Mouse (Mus musculus) lung, postnatal 10 days (tissue): Measurements from ENCODE around the gene Krtap28-10.
"Not testable (repeated sequence)": the region's sequence is repeated elsewhere in the genome, so short reads cannot be mapped to it uniquely, and the experiment has no call there.

ENCODE experiments used
- DNase-seq: peaks from one replicate; pipeline ENCODE4 v3.0.0; 2021

The Krtap28-10 gene

GRCm38 (mm10) chr1:83007471-83007870 is 34.8 kb downstream of the Krtap28-10 start:
- DNase-seq = no peak

GRCm38 (mm10) chr1:83006218-83007179 is 35.8 kb downstream of the Krtap28-10 start:
- DNase-seq = peak; percentile 6

GRCm38 (mm10) chr1:83000306-83000705 is 42.0 kb downstream of the Krtap28-10 start, which contains the start of gene Gm47959:
Gene Gm47959, plus strand, starts transcription at chr1:83000548.
- DNase-seq = not testable (repeated sequence)

GRCm38 (mm10) chr1:82993947-82994346 is 48.3 kb downstream of the Krtap28-10 start:
- no peak for DNase-seq

GRCm38 (mm10) chr1:82992093-82992492 is 50.2 kb downstream of the Krtap28-10 start:
- no peak for DNase-seq

DNA sequence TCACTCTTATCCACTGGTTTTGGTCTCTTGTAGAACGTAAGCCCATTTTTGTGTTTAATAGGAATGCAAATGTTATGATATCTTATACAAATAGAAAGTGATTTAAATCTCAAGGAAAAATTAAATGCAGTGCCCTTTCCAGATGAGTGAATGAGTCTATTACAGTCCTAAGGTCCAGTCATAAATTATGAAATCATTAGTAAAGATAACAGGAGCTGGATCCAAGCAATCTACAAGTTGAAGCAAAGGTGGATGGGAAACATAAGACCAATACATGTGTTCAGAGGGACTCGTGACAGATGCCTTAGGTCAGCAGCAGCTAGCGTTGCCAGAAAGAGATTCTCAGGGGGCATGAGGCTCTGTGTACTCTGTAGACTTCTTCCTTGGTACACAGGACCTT is 50.7 kb downstream of the Krtap28-10 start:
- DNase-seq = no peak
